In the genomic region with DNA sequence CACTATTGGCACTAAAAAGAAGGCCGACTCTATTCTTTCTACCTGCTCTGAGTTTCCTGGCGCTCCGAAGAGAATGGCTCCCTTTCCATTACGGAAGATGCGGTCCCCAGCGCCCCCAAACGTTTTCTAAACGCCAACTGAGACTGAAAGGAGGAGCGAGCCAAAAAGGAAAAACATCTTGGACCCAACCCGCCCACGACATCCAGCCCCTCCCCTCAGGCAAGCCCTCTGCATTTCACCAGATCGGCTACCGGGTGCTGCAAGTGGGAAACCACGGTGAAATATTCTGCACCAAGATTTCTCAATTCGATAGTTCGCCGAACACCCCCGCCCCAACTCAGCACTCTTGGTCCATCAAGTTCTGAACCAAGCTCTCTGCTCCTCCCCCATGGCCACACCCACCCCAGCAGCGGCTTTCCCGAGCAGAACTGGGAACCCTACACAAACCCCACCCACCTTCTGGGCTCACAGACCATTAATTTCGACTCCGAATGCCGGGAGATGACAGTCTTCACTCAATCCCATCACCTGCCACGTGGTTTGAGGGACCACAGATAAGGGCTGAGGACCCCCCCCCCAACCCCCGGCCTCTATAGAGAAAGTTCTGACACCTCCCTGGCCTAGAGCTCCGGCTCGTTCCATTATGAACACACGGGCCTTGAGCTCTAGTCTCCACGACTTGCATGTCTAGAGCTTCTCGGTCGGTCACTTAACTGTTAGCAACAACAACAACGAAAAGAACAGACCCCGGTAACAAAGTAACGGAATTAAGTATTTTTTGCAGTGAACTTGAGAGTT, we compare ENCODE assay signal across 8 mouse cellular contexts. TPM values are rescaled to one million over a fixed set of nuclear protein-coding genes. Genes with fewer than 3 reads are reported as not detected.
DNase-seq lines count a peak whose midpoint lies in the region; ATAC-seq and TF ChIP-seq lines count a peak whose summit lies in the region.

No protein-coding gene starts in this region.

- H3K79me2 ChIP-seq in macrophage (ENCODE audit: inconsistent target), result peaks cover 57% of the 10 kb centered on the region

- H3K4me1 ChIP-seq in hindbrain, embryonic 11.5 days (replicated peaks; ENCODE audit: control insufficient read depth, insufficient read depth, low read length), result peaks cover 5% of the 10 kb centered on the region

- DNase-seq in NIH3T3 (ENCODE audit: low read depth), result peak; percentile 84
- peak; percentile 83 to 86 for DNase-seq in cerebellum, postnatal 10 days
- DNase-seq in frontal cortex, adult 2 months (ENCODE audit: extremely low spot score in 1 of 2, low spot score in 1 of 2), result peak; percentile 67 to 82
- DNase-seq in hindbrain, embryonic 11.5 days (ENCODE audit: low spot score), result peak; percentile 67
- peak; percentile 76 to 78 for DNase-seq in left cerebral cortex, adult 2 months (ENCODE audit: extremely low spot score in 1 of 2, low spot score in 2 of 2)
- peak; percentile 78 for DNase-seq in right cerebral cortex, adult 2 months (ENCODE audit: low spot score in 2 of 2)
- peak; percentile 85 for DNase-seq in urinary bladder, postnatal 14 days (ENCODE audit: low spot score)

- no peaks in the 10 kb centered on the region for H3K9me3 ChIP-seq in hindbrain, embryonic 11.5 days (ENCODE audit: control insufficient read depth, low read length)

- TF ChIP-seq CTCF in left cerebral cortex, adult 2 months (IDR thresholded peaks at IDR 0.05), result peak; percentile 43

- under 1% methylated on average over 34 of the region's 34 CpGs for WGBS in hindbrain, embryonic 11.5 days
- under 1% methylated on average over 33 of the region's 34 CpGs for WGBS in macrophage (ENCODE audit: missing documents)

- peak overlapping the region; percentile 88 for H3K4me2 ChIP-seq in hindbrain, embryonic 11.5 days (replicated peaks; ENCODE audit: low read depth, low read length)

- intact Hi-C loops in left cerebral cortex, adult 2 months (cut with DNase I), result loop anchor here (1.0 to 10.0 kb wide), 6 partner anchors 11 to 592 kb away; a partner anchor contains a TSS

- no peaks in the 10 kb centered on the region; the same call in 1 of the 2 replicates for H3K27me3 ChIP-seq in hindbrain, embryonic 11.5 days (ENCODE audit: control insufficient read depth, insufficient read depth, low read length)

- H3K27ac ChIP-seq in hindbrain, embryonic 11.5 days (ENCODE audit: low read depth, low read length), result no peak overlapping the region
- H3K27ac ChIP-seq in left cerebral cortex, adult 2 months, result peak overlapping the region; percentile 99
- peak overlapping the region; percentile 85 for H3K27ac ChIP-seq in macrophage

- no peaks in the 10 kb centered on the region for H3K36me3 ChIP-seq in hindbrain, embryonic 11.5 days (ENCODE audit: control insufficient read depth, insufficient read depth, low read length)
- H3K36me3 ChIP-seq in macrophage (ENCODE audit: inconsistent target), result no peaks in the 10 kb centered on the region

- peak overlapping the region; percentile 95 for H3K4me3 ChIP-seq in hindbrain, embryonic 11.5 days (ENCODE audit: low read depth, low read length)
- H3K4me3 ChIP-seq in left cerebral cortex, adult 2 months, result peak overlapping the region; percentile 99
- H3K4me3 ChIP-seq in macrophage (ENCODE audit: inconsistent target), result peak overlapping the region; percentile 73

- ATAC-seq in hindbrain, embryonic 11.5 days (ENCODE audit: low FRiP score), result no peak

- H3K9ac ChIP-seq in hindbrain, embryonic 11.5 days (ENCODE audit: low read depth, low read length), result peak overlapping the region; percentile 97

RNA-seq across cellular contexts. Expression of a gene that starts 2.3 kb away (rescaled TPM):
- 57.6 and 60.4 TPM in 2 replicates for polyA plus RNA-seq in frontal cortex, adult 2 months (2012; rRNA removed)
- polyA plus RNA-seq in hindbrain, embryonic 11.5 days (2014; fragmentation: Nextera tagmentation; extraction: Ambion mirVana), result 30.4 and 35.4 TPM in 2 replicates
- 100 to 1,000 TPM; 179 to 199 TPM for total RNA-seq in left cerebral cortex, adult 2 months (2021)
- total RNA-seq in macrophage (2018; cell fraction: chromatin; rRNA removed), result 100 to 1,000 TPM in 19 of 26 experiments, 10 to 100 TPM in 7; 57.4 to 205 (median 131) TPM
- total RNA-seq in macrophage (2018; cell fraction: cytosol; rRNA removed), result 10 to 100 TPM; 37.1 to 73.4 (median 56.6) TPM
- 100 to 1,000 TPM in 12 of 26 experiments, 10 to 100 TPM in 14; 55.9 to 254 (median 96.4) TPM for total RNA-seq in macrophage (2018; cell fraction: nucleus; rRNA removed)
- polyA plus RNA-seq in macrophage (2018), result 20.8 to 38.0 TPM (median 22.5 TPM) in 3 replicates

RNA-seq across cellular contexts. Expression of a gene that starts 19.7 kb away (rescaled TPM):
- polyA plus RNA-seq in frontal cortex, adult 2 months (2012; rRNA removed), result not detected in 2 replicates
- 0.28 TPM in 1 of 2 replicates, not detected in the other for polyA plus RNA-seq in hindbrain, embryonic 11.5 days (2014; fragmentation: Nextera tagmentation; extraction: Ambion mirVana)
- not detected for total RNA-seq in left cerebral cortex, adult 2 months (2021)
- total RNA-seq in macrophage (2018; cell fraction: chromatin; rRNA removed), result not detected
- total RNA-seq in macrophage (2018; cell fraction: cytosol; rRNA removed), result not detected
- total RNA-seq in macrophage (2018; cell fraction: nucleus; rRNA removed), result under 1 TPM in 1 of 26 experiments, not detected in 25; 0.57 TPM
- polyA plus RNA-seq in macrophage (2018), result not detected in 3 replicates
